Mouse (Mus musculus): ENCODE measurements around the gene Psip1.

DNA sequence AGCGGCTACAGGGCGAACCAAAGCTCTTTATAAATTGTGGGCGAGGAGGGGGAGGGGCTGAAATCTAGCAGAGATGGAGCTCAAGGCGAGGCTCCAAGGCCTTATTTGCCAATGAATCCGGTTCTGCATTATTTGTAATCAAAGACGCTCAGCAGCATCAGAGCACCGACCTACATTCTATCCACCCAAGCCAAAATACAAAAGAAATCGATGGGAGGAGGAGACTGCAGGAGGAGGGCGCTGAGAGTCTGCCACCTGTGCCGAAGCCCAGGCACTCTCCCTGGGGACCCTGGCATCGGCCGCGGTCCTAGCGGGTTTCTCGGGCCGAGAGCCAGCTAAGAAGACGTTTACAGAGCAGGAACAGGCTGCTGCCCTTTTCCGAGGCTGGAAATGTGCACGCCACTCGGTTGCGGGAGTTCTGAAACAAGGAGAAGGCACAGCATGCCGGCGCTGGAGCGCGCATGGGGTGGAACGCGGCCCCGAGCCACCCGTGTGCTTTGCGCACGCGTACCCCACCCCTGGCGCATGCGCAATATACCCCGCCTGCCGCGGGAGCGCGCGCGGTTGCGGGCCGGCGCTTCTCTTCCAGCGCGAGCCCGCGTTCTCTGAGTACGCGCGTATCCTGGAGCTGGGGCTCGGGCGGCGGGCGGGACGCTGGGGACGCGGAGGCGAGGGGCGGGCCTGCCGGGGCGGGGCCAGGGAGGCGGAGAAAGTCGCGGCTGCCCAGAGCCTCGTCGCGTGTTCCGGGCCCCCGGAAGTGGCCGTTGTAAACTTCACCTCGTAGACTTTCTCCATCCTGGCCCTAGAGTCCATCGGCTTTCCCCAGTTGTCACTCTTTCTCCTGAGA, 38.8 kb upstream of the Psip1 start, which contains the start of gene Ccdc171:
- TF ChIP-seq CTCF (IDR thresholded peaks at IDR 0.05; ENCODE audit: insufficient read depth, low read depth, low read length) (no peak), POLR2A (IDR thresholded peaks at IDR 0.05; ENCODE audit: insufficient read depth, low read depth, low read length) (peak; percentile 98)

All from olfactory bulb, adult 2 months (tissue).